Mouse (Mus musculus) myocyte (in vitro differentiated cells): ENCODE results near the gene Gpm6b.

Experiments
- CEBPB ChIP-seq: IDR thresholded peaks from 2 replicates; pipeline ENCODE4 v1.6.1; 2011; ENCODE audit warnings: mild to moderate bottlenecking, moderate library complexity; ENCODE audit not compliant: poor library complexity, insufficient read depth, severe bottlenecking
- E2F4 ChIP-seq: IDR thresholded peaks from one replicate; pipeline ENCODE4 v1.6.1; 2011; ENCODE audit warnings: mild to moderate bottlenecking, control low read depth, moderate library complexity; ENCODE audit not compliant: insufficient read depth
- MAX ChIP-seq: IDR thresholded peaks from one replicate; pipeline ENCODE4 v1.6.1; 2011; ENCODE audit warnings: low read depth, mild to moderate bottlenecking, control low read depth
- MYOD1 ChIP-seq, 3 experiments: IDR thresholded peaks; one replicate each; pipeline ENCODE4 v1.6.1; 2011; ENCODE audit warnings: control low read depth in 2 of 3, low read depth in 2 of 3, mild to moderate bottlenecking in 2 of 3, moderate library complexity in 1 of 3; ENCODE audit not compliant: insufficient read length in 2 of 3, control insufficient read depth in 1 of 3
- MYOG ChIP-seq, 3 experiments: IDR thresholded peaks; one replicate each; pipeline ENCODE4 v1.6.1; 2011; ENCODE audit warnings: control low read depth in 2 of 3, low read depth in 2 of 3, mild to moderate bottlenecking in 2 of 3; ENCODE audit not compliant: insufficient read length in 2 of 3, control insufficient read depth in 1 of 3, insufficient read depth in 1 of 3
- POLR2A ChIP-seq: IDR thresholded peaks from one replicate; pipeline ENCODE4 v1.6.1; 2011; ENCODE audit warnings: low read depth, mild to moderate bottlenecking, control low read depth, moderate library complexity; ENCODE audit not compliant: insufficient read length
- POLR2AphosphoS2 ChIP-seq: IDR thresholded peaks from one replicate; pipeline ENCODE4 v1.6.1; 2011; ENCODE audit warnings: low read depth, control low read depth; ENCODE audit not compliant: insufficient read length
- TCF3 ChIP-seq: IDR thresholded peaks from one replicate; pipeline ENCODE4 v1.6.1; 2011; ENCODE audit warnings: low read depth, control low read depth; ENCODE audit not compliant: insufficient read length
- USF1 ChIP-seq: IDR thresholded peaks from one replicate; pipeline ENCODE4 v1.6.1; 2011; ENCODE audit warnings: low read depth, mild to moderate bottlenecking, control low read depth, moderate library complexity

DNA sequence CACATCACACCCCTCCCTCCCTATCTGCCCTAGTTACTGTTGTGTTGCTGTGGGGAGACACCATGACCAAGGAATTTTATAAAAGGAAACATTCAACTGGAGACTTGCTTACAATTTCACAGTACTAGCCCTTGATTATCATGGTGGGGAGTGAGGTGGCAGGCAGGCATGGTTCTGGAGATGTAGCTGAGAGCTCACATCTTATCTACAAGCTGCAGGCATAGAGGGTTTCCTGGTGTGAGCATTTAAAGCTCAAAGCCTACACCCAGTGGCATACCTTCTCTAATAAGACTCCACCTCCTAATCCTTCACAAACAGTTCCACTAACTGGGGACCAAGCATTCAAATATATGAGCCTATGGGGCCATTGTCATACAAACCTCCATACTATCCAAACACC, 42.4 kb upstream of the Gpm6b start:
- TF ChIP-seq MYOD1 (IDR thresholded peaks at IDR 0.05; ENCODE audit: control insufficient read depth in 1 of 3, insufficient read length in 2 of 3, low read depth in 2 of 3) = no peak
- TF ChIP-seq POLR2A = no peak
- TF ChIP-seq E2F4 = no peak
- TF ChIP-seq POLR2AphosphoS2 = no peak
- no peak for TF ChIP-seq MYOG (IDR thresholded peaks at IDR 0.05; ENCODE audit: control insufficient read depth in 1 of 3, insufficient read depth in 1 of 3, insufficient read length in 2 of 3, low read depth in 2 of 3)
- no peak for TF ChIP-seq MAX
- TF ChIP-seq TCF3 = no peak
- no peak for TF ChIP-seq USF1
- TF ChIP-seq CEBPB = no peak
